Mouse (Mus musculus) ES-E14 (cell line): Measurements from ENCODE around the gene Wipf1. TPM values are rescaled to one million over a fixed set of nuclear protein-coding genes. Genes with fewer than 3 reads are reported as not detected.

Experiments
- DNase-seq: peaks from one replicate; pipeline ENCODE4 v3.0.0-alpha.2; 2013; ENCODE audit warnings: low read depth, low spot score
- H3K27ac ChIP-seq: 2 replicates; pipeline ENCODE4 v1.5.1; 2012; ENCODE audit warnings: low read depth, mild to moderate bottlenecking, low read length, moderate library complexity, mixed read lengths; ENCODE audit not compliant: poor library complexity, insufficient read depth, severe bottlenecking
- H3K36me3 ChIP-seq: 2 replicates; pipeline ENCODE4 v1.6.1; 2012; ENCODE audit warnings: mild to moderate bottlenecking, low read length, moderate library complexity, mixed read lengths; ENCODE audit not compliant: control insufficient read depth, poor library complexity, insufficient read depth, severe bottlenecking
- H3K4me1 ChIP-seq, 2 experiments: fragments of 150-350 bp in 1 of 2; sonication (generic) in 1 of 2; 2 replicates each; pipeline ENCODE4 v1.6.1; 2012; ENCODE audit warnings: low read length in 2 of 2, mild to moderate bottlenecking in 1 of 2, mixed read lengths in 1 of 2; ENCODE audit not compliant: control insufficient read depth in 2 of 2, insufficient read depth in 2 of 2, poor library complexity in 1 of 2
- H3K4me3 ChIP-seq, 2 experiments: fragments of 150-350 bp in 1 of 2; sonication (generic) in 1 of 2; 2 replicates each; pipeline ENCODE4 v1.5.1; 2012; ENCODE audit warnings: low read length in 2 of 2, low read depth in 1 of 2, mild to moderate bottlenecking in 1 of 2, mixed read lengths in 1 of 2; ENCODE audit not compliant: insufficient read depth in 1 of 2, poor library complexity in 1 of 2, severe bottlenecking in 1 of 2
- H3K9ac ChIP-seq: 2 replicates; pipeline ENCODE4 v1.6.1; 2012; ENCODE audit warnings: low read depth, mild to moderate bottlenecking, low read length, mixed read lengths; ENCODE audit not compliant: poor library complexity, insufficient read depth, severe bottlenecking
- H3K9me3 ChIP-seq: fragments of 150-350 bp; sonication (generic); 2 replicates; pipeline ENCODE4 v1.6.1; 2012; ENCODE audit warnings: low read depth, mild to moderate bottlenecking, low read length; ENCODE audit not compliant: control insufficient read depth, insufficient read depth
- CHD2 ChIP-seq: IDR thresholded peaks from 2 replicates; pipeline ENCODE4 v1.6.1; 2014; ENCODE audit warnings: mild to moderate bottlenecking, low read depth, low read length, inconsistent platforms
- HCFC1 ChIP-seq: IDR thresholded peaks from 2 replicates; pipeline ENCODE4 v1.6.1; 2012; ENCODE audit warnings: low read length, inconsistent platforms, borderline replicate concordance; ENCODE audit not compliant: insufficient read depth
- MAFK ChIP-seq: IDR thresholded peaks from 2 replicates; pipeline ENCODE4 v1.6.1; 2014; ENCODE audit warnings: mild to moderate bottlenecking, low read depth, low read length, inconsistent platforms; ENCODE audit not compliant: insufficient read depth
- ZC3H11A ChIP-seq: IDR thresholded peaks from 2 replicates; pipeline ENCODE4 v1.6.1; 2012; ENCODE audit warnings: low read depth, mild to moderate bottlenecking, inconsistent platforms, low read length, borderline replicate concordance
- ZNF384 ChIP-seq: IDR thresholded peaks from 2 replicates; pipeline ENCODE4 v1.6.1; 2012; ENCODE audit warnings: low read depth, low read length, inconsistent platforms
- in situ Hi-C, 2 experiments: fragments of 600-800 bp; cut with MboI; formaldehyde crosslinking; loops; one replicate each; pipeline ENCODE4 v1.15.1; 2025; ENCODE audit warnings: low sequenced_read_pairs in 2 of 2, inconsistent platforms in 1 of 2; ENCODE audit not compliant: unreplicated experiment in 2 of 2
- total RNA-seq: library from RNA; depleted of rRNA; stranded (reverse); fragments of 300-350 nt; gene quantifications from 2 replicates; pipeline ENCODE4 v1.2.3, GENCODE M21; 2012

The Wipf1 gene
- total RNA-seq, 1 experiment: 1.2 TPM

DNA sequence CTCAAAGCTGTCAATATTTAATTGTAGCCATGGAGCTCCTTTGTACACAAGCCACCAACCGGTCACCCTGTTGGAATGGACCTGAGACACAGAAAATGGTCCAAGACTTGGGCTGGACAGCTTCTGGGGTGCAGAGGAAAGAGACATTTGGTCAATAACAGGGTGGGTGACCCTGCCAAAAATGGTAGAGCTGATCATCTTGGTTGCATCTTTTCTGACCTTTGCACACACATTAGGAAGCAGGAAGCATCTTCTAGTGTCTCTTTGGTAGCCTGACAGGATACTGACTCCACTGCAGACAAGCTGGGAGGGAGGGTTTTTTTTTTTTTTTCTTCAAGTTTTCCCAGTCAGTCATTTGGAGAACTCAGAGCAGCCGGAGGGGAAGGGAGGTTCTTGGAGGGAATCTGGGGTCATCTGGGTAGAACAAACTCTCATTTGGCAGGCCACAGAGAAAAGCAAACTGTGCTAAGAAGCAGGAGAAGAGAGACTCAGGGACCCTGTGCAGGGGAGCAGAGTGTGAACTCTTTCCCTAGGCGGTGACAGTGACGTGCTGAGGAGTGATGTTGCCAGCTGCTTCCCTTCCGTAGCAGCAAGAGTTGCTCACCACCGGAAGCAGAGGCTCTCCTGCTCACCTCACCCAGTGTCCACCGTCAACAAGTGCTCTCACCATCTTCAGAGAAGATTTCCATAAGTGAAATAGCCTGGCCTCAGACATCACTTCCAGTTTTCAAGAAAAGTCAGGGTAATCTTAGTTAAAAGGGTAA, 65.9 kb downstream of the Wipf1 start:
- no peak for TF ChIP-seq ZNF384
- in situ Hi-C loops: no loop called here
- Histone ChIP-seq H3K9ac (no peak overlapping the region), H3K36me3 (no peaks in the 10 kb centered on the region; the same call in 1 of the 2 replicates), H3K9me3 (no peaks in the 10 kb centered on the region), H3K4me1 (no peaks in the 10 kb centered on the region), H3K27ac (no peak overlapping the region), H3K4me3 (no peak overlapping the region)
- no peak for DNase-seq

DNA sequence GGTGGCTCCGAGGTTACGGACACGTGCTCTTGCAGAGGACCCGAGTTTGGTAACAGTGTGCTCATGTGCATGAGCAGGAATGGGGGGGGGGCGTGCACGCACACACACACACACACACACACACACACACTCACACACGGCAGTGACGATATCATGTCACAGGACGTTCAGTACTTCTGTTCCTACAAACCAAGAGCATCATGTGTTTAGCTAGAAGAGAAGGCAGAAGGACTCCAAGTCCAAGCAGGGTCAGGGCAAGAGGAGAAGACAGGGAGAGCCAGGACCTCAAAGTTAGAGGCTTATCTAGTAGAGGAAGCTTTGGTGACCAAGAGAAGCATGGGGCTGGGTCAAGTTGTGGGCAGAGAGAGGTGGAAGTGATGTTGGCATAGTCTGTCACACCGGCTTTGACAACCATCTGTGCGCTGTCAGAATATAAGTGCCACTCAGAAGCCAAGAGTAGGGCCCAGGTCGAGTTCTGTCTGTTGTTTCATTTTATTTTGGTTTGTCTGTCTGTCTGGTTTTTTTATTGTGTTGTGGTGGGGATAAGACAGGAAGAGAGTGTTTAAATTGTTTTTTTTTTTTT, 66.7 kb downstream of the Wipf1 start:
- Histone ChIP-seq H3K4me3 (no peak overlapping the region), H3K4me1 (no peaks in the 10 kb centered on the region), H3K36me3 (no peaks in the 10 kb centered on the region; the same call in 1 of the 2 replicates), H3K27ac (no peak overlapping the region), H3K9ac (no peak overlapping the region), H3K9me3 (no peaks in the 10 kb centered on the region)
- TF ChIP-seq HCFC1: no peak
- TF ChIP-seq CHD2: no peak
- no peak for TF ChIP-seq ZNF384
- TF ChIP-seq MAFK: no peak
- no peak for TF ChIP-seq ZC3H11A
- in situ Hi-C loops: no loop called here
- no peak for DNase-seq

DNA sequence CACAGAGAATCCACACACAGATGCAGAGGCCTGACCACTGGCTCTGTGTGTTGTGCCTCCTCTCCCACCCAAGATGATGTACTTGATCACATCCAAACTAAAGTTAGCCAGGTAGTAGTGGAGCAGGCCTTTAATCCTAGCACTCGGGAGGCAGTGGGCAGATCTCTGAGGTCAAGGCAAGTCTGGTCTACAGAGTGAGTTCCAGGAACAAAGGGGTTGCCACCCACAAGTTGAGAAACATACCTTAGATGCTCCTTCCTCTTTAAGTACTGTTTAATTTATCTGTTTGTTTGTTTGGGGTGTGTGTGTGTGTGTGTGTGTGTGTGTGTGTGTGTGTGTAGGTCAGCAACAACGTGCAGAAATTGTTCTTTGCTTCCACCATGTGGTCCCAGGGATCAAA, 67.3 kb downstream of the Wipf1 start:
- no peak for TF ChIP-seq ZC3H11A
- no peak for TF ChIP-seq ZNF384
- TF ChIP-seq HCFC1: no peak
- no peak for TF ChIP-seq CHD2
- no peak for TF ChIP-seq MAFK
- Histone ChIP-seq H3K9ac (no peak overlapping the region), H3K36me3 (no peaks in the 10 kb centered on the region; the same call in 1 of the 2 replicates), H3K9me3 (no peaks in the 10 kb centered on the region), H3K4me3 (no peak overlapping the region), H3K27ac (no peak overlapping the region), H3K4me1 (no peaks in the 10 kb centered on the region)
- DNase-seq: no peak
- in situ Hi-C loops: no loop called here

- no peak overlapping the region for H3K27ac ChIP-seq
- H3K9ac ChIP-seq: no peak overlapping the region
- DNase-seq: no peak
- no peaks in the 10 kb centered on the region for H3K9me3 ChIP-seq
- in situ Hi-C loops: no loop called here
- no peak overlapping the region for H3K4me3 ChIP-seq
- no peaks in the 10 kb centered on the region; the same call in 1 of the 2 replicates for H3K36me3 ChIP-seq
- no peaks in the 10 kb centered on the region for H3K4me1 ChIP-seq
- no peak for TF ChIP-seq MAFK
- TF ChIP-seq CHD2: no peak
- TF ChIP-seq ZNF384: no peak
- TF ChIP-seq ZC3H11A: no peak
- TF ChIP-seq HCFC1: no peak
Observed at GRCm38 (mm10) chr2:73460168-73460567, 69.4 kb downstream of the Wipf1 start.

- H3K9me3 ChIP-seq: no peaks in the 10 kb centered on the region
- no peak for TF ChIP-seq ZNF384
- TF ChIP-seq CHD2: no peak
- no peak for TF ChIP-seq HCFC1
- no peak for TF ChIP-seq MAFK
- no peak for TF ChIP-seq ZC3H11A
- H3K4me3 ChIP-seq: no peak overlapping the region
- in situ Hi-C loops: no loop called here
- no peaks in the 10 kb centered on the region; the same call in 1 of the 2 replicates for H3K36me3 ChIP-seq
- no peak for DNase-seq
- no peak overlapping the region for H3K9ac ChIP-seq
- no peaks in the 10 kb centered on the region for H3K4me1 ChIP-seq
- H3K27ac ChIP-seq: no peak overlapping the region
Observed at GRCm38 (mm10) chr2:73459607-73460153, 69.9 kb downstream of the Wipf1 start.
